Comparison of ENCODE assay signal across 26 mouse cellular contexts in the genomic region with DNA sequence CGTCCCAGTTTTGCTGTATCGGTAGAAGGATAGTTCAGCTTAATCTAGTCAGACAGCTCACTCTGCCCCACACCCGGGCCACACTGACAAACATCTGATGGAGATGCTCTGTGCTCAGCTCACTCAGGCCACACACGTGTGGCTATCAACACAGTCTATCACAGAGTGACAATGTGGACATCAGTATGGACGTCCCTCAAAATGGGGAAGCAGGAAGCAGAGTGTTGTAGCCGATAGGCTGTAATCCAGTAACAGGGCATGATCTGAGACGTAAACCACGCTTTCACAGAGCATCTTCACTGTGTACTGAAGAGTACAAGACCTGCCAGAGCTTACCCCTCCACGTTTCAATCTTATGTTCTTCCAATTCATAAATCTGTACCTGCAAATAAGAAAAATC.
"Had no signal": no experiment of that assay in that cellular context is flagged by ENCODE, and none has a peak within 500 bp of the region (broad histone marks: within the 10 kb centered on the region; RNA-seq: fewer than 3 reads in every experiment).

No protein-coding gene starts in this region.

- H3K4me1 ChIP-seq: forebrain, embryonic 10.5 days; forebrain, embryonic 13.5 days; forebrain, embryonic 15.5 days had no signal

- H3K9ac ChIP-seq: embryonic facial prominence, embryonic 12.5 days; embryonic facial prominence, embryonic 13.5 days; embryonic facial prominence, embryonic 15.5 days; forebrain, embryonic 13.5 days; forebrain, embryonic 15.5 days; forebrain, postnatal 0 days had no signal

- H3K27ac ChIP-seq: embryonic facial prominence, embryonic 10.5 days; embryonic facial prominence, embryonic 12.5 days; embryonic facial prominence, embryonic 13.5 days; embryonic facial prominence, embryonic 15.5 days; forebrain, embryonic 10.5 days; forebrain, embryonic 13.5 days; forebrain, embryonic 15.5 days; gastrocnemius, adult 2 months; heart, adult 2 months; heart, embryonic 10.5 days had no signal

- H3K27me3 ChIP-seq: embryonic facial prominence, embryonic 12.5 days; embryonic facial prominence, embryonic 13.5 days; embryonic facial prominence, embryonic 15.5 days; forebrain, embryonic 13.5 days; forebrain, embryonic 15.5 days had no signal

- ATAC-seq: forebrain, embryonic 13.5 days; forebrain, embryonic 14.5 days; forebrain, embryonic 15.5 days; forebrain, embryonic 16.5 days; forebrain, postnatal 0 days had no signal

- H3K9me3 ChIP-seq: embryonic facial prominence, embryonic 10.5 days; embryonic facial prominence, embryonic 12.5 days; embryonic facial prominence, embryonic 13.5 days; embryonic facial prominence, embryonic 15.5 days; forebrain, embryonic 10.5 days; forebrain, embryonic 13.5 days; forebrain, embryonic 15.5 days; heart, embryonic 10.5 days had no signal

- DNase-seq: cerebellum, adult 8-10 months; cerebellum, adult 9-10 months; cerebellum, adult 9-11 months; cerebellum, postnatal 10 days; cerebellum, postnatal 14 days; cerebellum, postnatal 36 days; embryo, embryonic 11 days; forebrain, postnatal 0 days; gastrocnemius, adult 2 months; gastrocnemius, postnatal 10 days; gastrocnemius, postnatal 14 days; gastrocnemius, postnatal 25 days; gastrocnemius, postnatal 36 days; heart, adult 18-20 months; heart, adult 2 months had no signal

- H3K4me3 ChIP-seq: embryonic facial prominence, embryonic 10.5 days; embryonic facial prominence, embryonic 12.5 days; embryonic facial prominence, embryonic 13.5 days; embryonic facial prominence, embryonic 15.5 days; erythroblast, embryonic 14.5 days; forebrain, embryonic 10.5 days; forebrain, embryonic 13.5 days; forebrain, embryonic 15.5 days; gastrocnemius, adult 2 months; heart, adult 2 months; heart, embryonic 10.5 days had no signal

- H3K4me2 ChIP-seq: embryonic facial prominence, embryonic 12.5 days; embryonic facial prominence, embryonic 13.5 days; embryonic facial prominence, embryonic 15.5 days; forebrain, embryonic 13.5 days; forebrain, embryonic 15.5 days had no signal
